Mouse (Mus musculus) left cerebral cortex, postnatal 36 days (tissue): ENCODE data around the gene Fam71f2. TPM values are rescaled to one million over a fixed set of nuclear protein-coding genes. Genes with fewer than 3 reads are reported as not detected.

ENCODE experiments used
- DNase-seq, 2 experiments: peaks; one replicate each; pipeline ENCODE4 v3.0.0; 2021 to 2022; ENCODE audit warnings: low spot score in 2 of 2, mixed read lengths in 1 of 2
- intact Hi-C: fragments of 180-260 bp; cut with DNase I; formaldehyde crosslinking; loops from one replicate; pipeline ENCODE4 v1.15.1; 2025
- total RNA-seq, 2 experiments: library from RNA; stranded (reverse); gene quantifications; 2 replicates each; pipeline ENCODE4 v1.2.3; 2021

Fam71f2 gene
- total RNA-seq, 2 experiments from 2014 or later, result 0.32 to 0.79 TPM

GRCm38 (mm10) chr6:29326961-29327360 lies 47.6 kb downstream of the Fam71f2 start:
- no peak for DNase-seq
- intact Hi-C loops, result no loop called here

GRCm38 (mm10) chr6:29329514-29329913 lies 50.1 kb downstream of the Fam71f2 start:
- no peak for DNase-seq
- intact Hi-C loops, result no loop called here

Other genes with a start within 250 kb of the Fam71f2 start
- not detected for gene Lep, start 219.4 kb upstream of the Fam71f2 start, total RNA-seq
- 10 to 100 TPM; 32.1 to 57.4 TPM for gene Rbm28, start 114.6 kb upstream of the Fam71f2 start, total RNA-seq
- gene Prrt4, start 100.0 kb upstream of the Fam71f2 start, total RNA-seq, result 1 to 10 TPM; 2.9 to 3.1 TPM
- 10 to 100 TPM; 63.5 to 69.7 TPM for gene Impdh1, start 63.2 kb upstream of the Fam71f2 start, total RNA-seq
- 1 to 10 TPM; 6.5 to 7.5 TPM for gene Hilpda, start 7.1 kb upstream of the Fam71f2 start, total RNA-seq
- gene Fam71f1, start 39.5 kb downstream of the Fam71f2 start, total RNA-seq, result not detected
- 10 to 100 TPM; 65.3 to 66.4 TPM for gene Calu, start 68.5 kb downstream of the Fam71f2 start, total RNA-seq
- under 1 TPM in 1 of 2 experiments, not detected in 1; 0.17 TPM for gene Opn1sw, start 108.9 kb downstream of the Fam71f2 start, total RNA-seq
- gene Ccdc136, start 116.7 kb downstream of the Fam71f2 start, total RNA-seq, result 10 to 100 TPM; 90.3 to 90.4 TPM
- 1 to 10 TPM; 1.7 to 2.0 TPM for gene Flnc, start 153.7 kb downstream of the Fam71f2 start, total RNA-seq
- gene Atp6v1f, start 188.1 kb downstream of the Fam71f2 start, total RNA-seq, result 100 to 1,000 TPM; 229 to 263 TPM
- under 1 TPM; 0.49 to 0.63 TPM for gene Atp6v1fnb, start 191.8 kb downstream of the Fam71f2 start, total RNA-seq
- gene Kcp, start 228.4 kb downstream of the Fam71f2 start, total RNA-seq, result 1 to 10 TPM in 1 of 2 experiments, under 1 TPM in 1; 0.54 to 1.9 TPM
- gene Irf5, start 247.0 kb downstream of the Fam71f2 start, total RNA-seq, result 1 to 10 TPM; 4.4 to 4.7 TPM